Mouse (Mus musculus): ENCODE measurements around the gene Klf7. TPM values are rescaled to one million over a fixed set of nuclear protein-coding genes. Genes with fewer than 3 reads are reported as not detected.

Gene Klf7
- polyA plus RNA-seq, 1 experiment from 2014 or later, result 30.4 TPM

DNA sequence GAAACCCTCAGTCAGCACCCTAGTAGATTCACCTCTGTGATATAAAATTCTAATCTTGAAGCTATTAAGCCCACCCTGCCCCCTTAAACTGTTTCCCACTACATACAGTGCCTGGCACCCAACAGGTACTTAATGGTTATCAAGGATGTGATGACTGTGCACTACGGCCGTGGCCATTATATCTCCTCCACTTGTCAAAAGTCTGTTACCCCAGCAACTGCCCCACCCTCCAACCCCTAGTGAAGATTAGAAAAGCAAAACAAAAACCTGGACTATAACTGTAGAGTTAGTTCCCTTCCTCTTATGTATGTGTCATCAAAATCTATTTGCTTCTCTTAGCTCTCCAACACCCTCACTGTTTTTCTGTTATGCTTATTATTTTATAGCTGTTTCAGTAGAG, 40.9 kb downstream of the Klf7 start:
- no peaks in the 10 kb centered on the region for H3K9me3 ChIP-seq (ENCODE audit: control insufficient read depth, low read length)
- no peak for ATAC-seq (ENCODE audit: low FRiP score)

GRCm38 (mm10) chr1:64080263-64080662, 41.8 kb downstream of the Klf7 start:
- H3K9me3 ChIP-seq (ENCODE audit: control insufficient read depth, low read length), result no peaks in the 10 kb centered on the region
- no peaks in the 10 kb centered on the region for H3K27me3 ChIP-seq (ENCODE audit: control insufficient read depth, insufficient read depth, low read length)
- H3K27ac ChIP-seq (ENCODE audit: low read depth, low read length), result no peak overlapping the region
- no peak overlapping the region for H3K9ac ChIP-seq (ENCODE audit: low read length)
- 88% methylated on average over 2 of the region's 2 CpGs for WGBS
- 0 out of 2 replicates have a peak, but pooled peaks cover 3% of the 10 kb centered on the region for H3K36me3 ChIP-seq (ENCODE audit: control insufficient read depth, insufficient read depth, low read length)
- ATAC-seq (ENCODE audit: low FRiP score), result no peak
- no peak overlapping the region for H3K4me3 ChIP-seq (ENCODE audit: low read depth, low read length)
- DNase-seq (ENCODE audit: low spot score, missing footprints), result no peak
- H3K4me2 ChIP-seq, result no peak overlapping the region
- no peaks in the 10 kb centered on the region for H3K4me1 ChIP-seq (ENCODE audit: control insufficient read depth, insufficient read depth, low read length)

More for the DNA sequence above, 40.9 kb downstream of the Klf7 start:
- no peaks in the 10 kb centered on the region for H3K4me1 ChIP-seq (ENCODE audit: control insufficient read depth, insufficient read depth, low read length)
- 0 out of 2 replicates have a peak, but pooled peaks cover 3% of the 10 kb centered on the region for H3K36me3 ChIP-seq (ENCODE audit: control insufficient read depth, insufficient read depth, low read length)
- H3K4me3 ChIP-seq (ENCODE audit: low read depth, low read length), result no peak overlapping the region
- H3K4me2 ChIP-seq, result no peak overlapping the region
- no peak overlapping the region for H3K9ac ChIP-seq (ENCODE audit: low read length)
- no peak for DNase-seq (ENCODE audit: low spot score, missing footprints)
- no peak overlapping the region for H3K27ac ChIP-seq (ENCODE audit: low read depth, low read length)
- 85% methylated on average over 2 of the region's 2 CpGs for whole genome bisulfite sequencing
- no peaks in the 10 kb centered on the region for H3K27me3 ChIP-seq (ENCODE audit: control insufficient read depth, insufficient read depth, low read length)

- DNase-seq (ENCODE audit: low spot score, missing footprints), result no peak
- H3K4me2 ChIP-seq, result no peak overlapping the region
- peaks cover 5% of the 10 kb centered on the region; the same call in 1 of the 2 replicates for H3K4me1 ChIP-seq (ENCODE audit: control insufficient read depth, insufficient read depth, low read length)
- 85% methylated on average over 20 of the region's 20 CpGs for WGBS
- H3K27ac ChIP-seq (ENCODE audit: low read depth, low read length), result no peak overlapping the region
- H3K9me3 ChIP-seq (ENCODE audit: control insufficient read depth, low read length), result no peaks in the 10 kb centered on the region
- 0 out of 2 replicates have a peak, but pooled peaks cover 3% of the 10 kb centered on the region for H3K36me3 ChIP-seq (ENCODE audit: control insufficient read depth, insufficient read depth, low read length)
- no peak overlapping the region for H3K4me3 ChIP-seq (ENCODE audit: low read depth, low read length)
- no peaks in the 10 kb centered on the region for H3K27me3 ChIP-seq (ENCODE audit: control insufficient read depth, insufficient read depth, low read length)
- no peak for ATAC-seq (ENCODE audit: low FRiP score)
- H3K9ac ChIP-seq (ENCODE audit: low read length), result no peak overlapping the region
Observed at GRCm38 (mm10) chr1:64078747-64079211, 43.3 kb downstream of the Klf7 start.

DNA sequence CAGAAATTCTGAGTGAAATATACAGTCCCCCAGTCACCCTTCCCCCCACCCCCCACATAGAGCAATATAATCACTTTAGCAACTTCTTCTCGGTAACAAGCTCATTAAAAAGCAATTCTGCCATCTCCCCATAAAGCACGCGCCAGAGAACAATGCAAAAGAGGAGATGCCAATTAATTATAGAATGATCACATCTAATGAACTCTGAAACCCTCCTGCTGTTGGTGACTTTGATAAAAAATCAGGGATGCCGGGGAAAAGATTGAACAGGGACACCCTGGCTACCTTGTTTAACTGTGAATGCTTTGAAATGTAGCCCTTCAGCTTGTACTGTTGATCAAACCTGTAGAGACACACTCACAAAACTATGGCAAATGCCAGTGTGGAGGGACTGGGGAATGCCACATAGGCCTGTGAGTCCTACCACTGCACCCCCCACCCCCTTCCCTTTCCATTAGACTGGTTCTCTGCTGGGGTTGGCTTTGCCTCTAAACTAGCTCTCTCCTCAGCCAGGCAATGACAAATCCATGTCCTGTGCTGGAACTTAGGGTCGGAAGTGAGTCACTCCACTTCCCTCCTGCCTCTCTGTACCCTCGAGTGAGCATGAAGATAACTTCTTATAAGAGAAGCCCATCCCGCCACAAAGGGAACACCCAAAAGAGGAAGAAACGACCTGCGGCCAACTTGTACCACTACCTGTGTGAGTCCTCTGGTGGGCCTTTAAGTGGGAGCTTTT, 43.9 kb downstream of the Klf7 start:
- Histone ChIP-seq H3K27ac (ENCODE audit: low read depth, low read length) (no peak overlapping the region), H3K4me2 (no peak overlapping the region), H3K4me3 (ENCODE audit: low read depth, low read length) (no peak overlapping the region), H3K9me3 (ENCODE audit: control insufficient read depth, low read length) (no peaks in the 10 kb centered on the region), H3K9ac (ENCODE audit: low read length) (no peak overlapping the region), H3K4me1 (ENCODE audit: control insufficient read depth, insufficient read depth, low read length) (peaks cover 5% of the 10 kb centered on the region; the same call in 1 of the 2 replicates), H3K27me3 (ENCODE audit: control insufficient read depth, insufficient read depth, low read length) (no peaks in the 10 kb centered on the region), H3K36me3 (ENCODE audit: control insufficient read depth, insufficient read depth, low read length) (0 out of 2 replicates have a peak, but pooled peaks cover 3% of the 10 kb centered on the region)
- DNase-seq (ENCODE audit: low spot score, missing footprints) (no peak), ATAC-seq (ENCODE audit: low FRiP score) (no peak)
- 85% methylated on average over 9 of the region's 9 CpGs for WGBS

DNA sequence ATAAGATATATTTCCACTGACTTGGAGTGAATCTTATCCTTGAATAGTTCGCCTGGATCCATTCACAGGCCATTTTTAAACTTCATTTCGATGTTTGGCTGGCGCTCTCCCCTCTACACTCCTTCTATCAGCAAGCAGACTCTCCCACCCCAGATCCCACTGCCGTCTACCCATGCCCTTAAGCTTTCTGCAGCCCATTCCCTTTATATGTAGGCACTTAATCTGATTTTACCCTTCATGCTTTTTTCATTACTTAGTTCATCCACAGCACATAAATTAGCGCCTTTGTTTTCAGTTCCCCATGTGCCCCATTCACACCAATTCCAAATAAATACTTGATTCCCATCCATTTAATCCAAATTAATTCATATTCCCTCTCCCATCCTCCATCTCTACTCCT, 48.0 kb downstream of the Klf7 start:
- Histone ChIP-seq H3K4me1 (ENCODE audit: control insufficient read depth, insufficient read depth, low read length) (peaks cover 5% of the 10 kb centered on the region; the same call in 1 of the 2 replicates), H3K4me2 (no peak overlapping the region), H3K9ac (ENCODE audit: low read length) (no peak overlapping the region), H3K4me3 (ENCODE audit: low read depth, low read length) (no peak overlapping the region), H3K27me3 (ENCODE audit: control insufficient read depth, insufficient read depth, low read length) (no peaks in the 10 kb centered on the region), H3K36me3 (ENCODE audit: control insufficient read depth, insufficient read depth, low read length) (0 out of 2 replicates have a peak, but pooled peaks cover 3% of the 10 kb centered on the region), H3K9me3 (ENCODE audit: control insufficient read depth, low read length) (no peaks in the 10 kb centered on the region), H3K27ac (ENCODE audit: low read depth, low read length) (no peak overlapping the region)
- ATAC-seq (ENCODE audit: low FRiP score) (no peak), DNase-seq (ENCODE audit: low spot score, missing footprints) (no peak)
- 75% methylated on average over 5 of the region's 5 CpGs for WGBS

- no peak overlapping the region for H3K9ac ChIP-seq (ENCODE audit: low read length)
- H3K4me3 ChIP-seq (ENCODE audit: low read depth, low read length), result no peak overlapping the region
- H3K36me3 ChIP-seq (ENCODE audit: control insufficient read depth, insufficient read depth, low read length), result no peaks in the 10 kb centered on the region
- DNase-seq (ENCODE audit: low spot score, missing footprints), result no peak
- WGBS, result 81% methylated on average over 2 of the region's 2 CpGs
- no peak for ATAC-seq (ENCODE audit: low FRiP score)
- no peak overlapping the region for H3K27ac ChIP-seq (ENCODE audit: low read depth, low read length)
- H3K4me1 ChIP-seq (ENCODE audit: control insufficient read depth, insufficient read depth, low read length), result peaks cover 19% of the 10 kb centered on the region
- no peaks in the 10 kb centered on the region for H3K27me3 ChIP-seq (ENCODE audit: control insufficient read depth, insufficient read depth, low read length)
- no peaks in the 10 kb centered on the region for H3K9me3 ChIP-seq (ENCODE audit: control insufficient read depth, low read length)
- no peak overlapping the region for H3K4me2 ChIP-seq
Observed at GRCm38 (mm10) chr1:64070947-64071346, 51.1 kb downstream of the Klf7 start.

GRCm38 (mm10) chr1:64066320-64067254, 55.5 kb downstream of the Klf7 start:
- Histone ChIP-seq H3K36me3 (ENCODE audit: control insufficient read depth, insufficient read depth, low read length) (no peaks in the 10 kb centered on the region), H3K9ac (ENCODE audit: low read length) (no peak overlapping the region), H3K27ac (ENCODE audit: low read depth, low read length) (peak overlapping the region; percentile 80), H3K4me1 (ENCODE audit: control insufficient read depth, insufficient read depth, low read length) (peaks cover 34% of the 10 kb centered on the region), H3K4me2 (peak overlapping the region; percentile 19), H3K27me3 (ENCODE audit: control insufficient read depth, insufficient read depth, low read length) (no peaks in the 10 kb centered on the region), H3K9me3 (ENCODE audit: control insufficient read depth, low read length) (no peaks in the 10 kb centered on the region), H3K4me3 (ENCODE audit: low read depth, low read length) (no peak overlapping the region)
- 16% methylated on average over 10 of the region's 10 CpGs for WGBS
- peak; percentile 92 for DNase-seq (ENCODE audit: low spot score, missing footprints)
- peak; percentile 100 for ATAC-seq (ENCODE audit: low FRiP score)

DNA sequence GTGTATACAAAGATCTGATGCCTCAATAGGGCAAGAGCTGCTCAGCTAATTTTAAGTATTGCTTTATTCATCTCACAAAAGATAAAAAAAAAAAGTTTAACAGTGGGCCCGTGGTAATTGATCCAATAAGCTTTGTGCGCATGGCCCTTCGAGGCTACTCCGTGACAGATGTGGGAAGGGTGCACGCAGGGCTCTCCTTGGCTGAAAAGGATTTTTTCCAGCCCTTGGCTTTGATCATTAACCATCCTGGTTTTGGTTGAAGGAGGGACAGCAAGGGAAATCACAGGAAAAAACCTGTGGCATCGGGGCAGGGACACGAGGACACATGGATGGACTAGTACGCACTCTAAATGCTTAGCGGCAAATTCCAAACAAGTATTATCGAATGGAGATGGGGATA, 60.6 kb downstream of the Klf7 start:
- peaks cover 43% of the 10 kb centered on the region for H3K4me1 ChIP-seq (ENCODE audit: control insufficient read depth, insufficient read depth, low read length)
- H3K4me3 ChIP-seq (ENCODE audit: low read depth, low read length), result no peak overlapping the region
- no peaks in the 10 kb centered on the region for H3K36me3 ChIP-seq (ENCODE audit: control insufficient read depth, insufficient read depth, low read length)
- H3K9me3 ChIP-seq (ENCODE audit: control insufficient read depth, low read length), result no peaks in the 10 kb centered on the region
- no peaks in the 10 kb centered on the region for H3K27me3 ChIP-seq (ENCODE audit: control insufficient read depth, insufficient read depth, low read length)
- H3K27ac ChIP-seq (ENCODE audit: low read depth, low read length), result no peak overlapping the region
- no peak overlapping the region for H3K4me2 ChIP-seq
- H3K9ac ChIP-seq (ENCODE audit: low read length), result no peak overlapping the region
- WGBS, result 61% methylated on average over 10 of the region's 10 CpGs
- DNase-seq (ENCODE audit: low spot score, missing footprints), result peak; percentile 89
- ATAC-seq (ENCODE audit: low FRiP score), result no peak

Measured in midbrain, embryonic 11.5 days (tissue).